Mouse (Mus musculus): ENCODE data around the gene Fam135a. TPM values are rescaled to one million over a fixed set of nuclear protein-coding genes. Genes with fewer than 3 reads are reported as not detected.

Fam135a gene
- polyA plus RNA-seq, 1 experiment, result 6.5 TPM

DNA sequence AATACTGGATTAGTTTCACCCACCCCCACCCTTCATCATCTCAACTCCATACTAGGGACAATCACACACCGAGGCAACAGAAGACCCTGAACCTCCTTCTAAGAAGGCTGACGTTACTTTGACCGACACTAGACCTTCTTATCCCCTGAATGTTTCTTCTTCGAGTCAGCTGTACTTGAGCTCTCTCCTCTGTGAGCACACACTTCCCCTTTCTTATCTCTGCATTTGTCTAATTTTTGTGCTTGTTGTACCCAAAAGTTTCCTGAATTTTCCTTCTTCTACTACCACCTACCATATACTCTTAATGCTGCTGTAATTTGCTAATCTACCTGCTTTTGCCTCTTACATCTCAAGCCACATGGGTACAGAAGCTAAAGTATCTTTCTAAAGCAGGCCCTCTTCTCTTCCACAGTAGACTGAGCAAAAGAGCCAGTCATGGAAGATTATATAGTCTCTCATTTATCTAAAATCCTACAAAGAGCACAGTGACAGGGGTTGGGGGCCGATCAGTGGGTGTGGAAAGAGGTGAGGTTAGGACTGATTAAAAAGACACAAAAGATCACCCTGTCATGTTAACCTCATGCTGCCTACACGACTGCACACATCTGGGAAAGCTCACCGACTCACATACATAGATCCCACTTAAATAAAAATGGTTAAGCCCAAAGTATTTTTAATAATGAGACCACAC lies 101.9 kb downstream of the Fam135a start:
- Histone ChIP-seq H3K79me2 (ENCODE audit: control insufficient read depth, insufficient read depth) (no peaks in the 10 kb centered on the region), H3K36me3 (ENCODE audit: control insufficient read depth, insufficient read depth) (no peaks in the 10 kb centered on the region), H3K27me3 (ENCODE audit: control insufficient read depth, insufficient read depth, insufficient read length) (no peaks in the 10 kb centered on the region), H3K4me2 (ENCODE audit: low read depth) (no peak overlapping the region), H3K4me3 (no peak overlapping the region), H3ac (ENCODE audit: control insufficient read depth, insufficient read length) (no peak overlapping the region)
- TF ChIP-seq CEBPB (IDR thresholded peaks at IDR 0.05; ENCODE audit: insufficient read depth, poor library complexity, severe bottlenecking) (no peak), MAX (IDR thresholded peaks at IDR 0.05; ENCODE audit: low read depth) (no peak), POLR2AphosphoS2 (IDR thresholded peaks at IDR 0.05; ENCODE audit: insufficient read length, low read depth) (no peak), MYOD1 (IDR thresholded peaks at IDR 0.05; ENCODE audit: control insufficient read depth in 1 of 3, insufficient read length in 2 of 3, low read depth in 2 of 3) (no peak), TCF12 (IDR thresholded peaks at IDR 0.05; ENCODE audit: insufficient read depth, poor library complexity, severe bottlenecking) (no peak), TCF3 (IDR thresholded peaks at IDR 0.05; ENCODE audit: insufficient read length, low read depth) (no peak), POLR2A (IDR thresholded peaks at IDR 0.05; ENCODE audit: insufficient read length, low read depth) (no peak), SRF (IDR thresholded peaks at IDR 0.05; ENCODE audit: control insufficient read depth, insufficient read length, low read depth) (no peak), REST (IDR thresholded peaks at IDR 0.05; ENCODE audit: insufficient read depth, insufficient read length) (no peak), E2F4 (IDR thresholded peaks at IDR 0.05; ENCODE audit: insufficient read depth) (no peak), MYOG (IDR thresholded peaks at IDR 0.05; ENCODE audit: control insufficient read depth in 1 of 3, insufficient read depth in 1 of 3, insufficient read length in 2 of 3, low read depth in 2 of 3) (no peak), USF1 (IDR thresholded peaks at IDR 0.05; ENCODE audit: low read depth) (no peak)

DNA sequence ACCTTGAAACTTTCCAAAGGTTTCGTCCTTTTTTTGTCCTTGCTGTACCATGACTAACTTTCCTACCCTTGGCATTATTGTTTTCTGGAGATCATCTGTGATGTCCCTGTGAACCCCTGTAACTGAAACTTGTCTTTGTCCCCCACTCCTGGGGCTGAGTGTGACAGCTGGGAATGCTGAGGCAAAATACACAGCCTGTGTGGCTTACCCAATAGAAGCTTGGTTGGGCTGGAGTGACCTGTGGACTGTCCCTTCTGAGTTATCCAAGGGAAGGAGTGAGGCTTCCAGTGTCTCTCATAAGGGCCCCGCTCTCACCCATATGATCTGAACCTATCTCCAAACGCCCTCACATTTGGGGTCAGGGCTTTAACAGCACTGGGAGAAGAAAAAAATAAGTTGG lies 102.6 kb downstream of the Fam135a start:
- Histone ChIP-seq H3K36me3 (ENCODE audit: control insufficient read depth, insufficient read depth) (no peaks in the 10 kb centered on the region), H3K4me2 (ENCODE audit: low read depth) (no peak overlapping the region), H3K79me2 (ENCODE audit: control insufficient read depth, insufficient read depth) (no peaks in the 10 kb centered on the region), H3K27me3 (ENCODE audit: control insufficient read depth, insufficient read depth, insufficient read length) (no peaks in the 10 kb centered on the region), H3K4me3 (no peak overlapping the region), H3ac (ENCODE audit: control insufficient read depth, insufficient read length) (no peak overlapping the region)
- TF ChIP-seq POLR2AphosphoS2 (IDR thresholded peaks at IDR 0.05; ENCODE audit: insufficient read length, low read depth) (no peak), E2F4 (IDR thresholded peaks at IDR 0.05; ENCODE audit: insufficient read depth) (no peak), REST (IDR thresholded peaks at IDR 0.05; ENCODE audit: insufficient read depth, insufficient read length) (no peak), MAX (IDR thresholded peaks at IDR 0.05; ENCODE audit: low read depth) (no peak), TCF3 (IDR thresholded peaks at IDR 0.05; ENCODE audit: insufficient read length, low read depth) (no peak), TCF12 (IDR thresholded peaks at IDR 0.05; ENCODE audit: insufficient read depth, poor library complexity, severe bottlenecking) (no peak), CEBPB (IDR thresholded peaks at IDR 0.05; ENCODE audit: insufficient read depth, poor library complexity, severe bottlenecking) (no peak), MYOG (IDR thresholded peaks at IDR 0.05; ENCODE audit: control insufficient read depth in 1 of 3, insufficient read depth in 1 of 3, insufficient read length in 2 of 3, low read depth in 2 of 3) (no peak), USF1 (IDR thresholded peaks at IDR 0.05; ENCODE audit: low read depth) (no peak), POLR2A (IDR thresholded peaks at IDR 0.05; ENCODE audit: insufficient read length, low read depth) (no peak), SRF (IDR thresholded peaks at IDR 0.05; ENCODE audit: control insufficient read depth, insufficient read length, low read depth) (no peak)

DNA sequence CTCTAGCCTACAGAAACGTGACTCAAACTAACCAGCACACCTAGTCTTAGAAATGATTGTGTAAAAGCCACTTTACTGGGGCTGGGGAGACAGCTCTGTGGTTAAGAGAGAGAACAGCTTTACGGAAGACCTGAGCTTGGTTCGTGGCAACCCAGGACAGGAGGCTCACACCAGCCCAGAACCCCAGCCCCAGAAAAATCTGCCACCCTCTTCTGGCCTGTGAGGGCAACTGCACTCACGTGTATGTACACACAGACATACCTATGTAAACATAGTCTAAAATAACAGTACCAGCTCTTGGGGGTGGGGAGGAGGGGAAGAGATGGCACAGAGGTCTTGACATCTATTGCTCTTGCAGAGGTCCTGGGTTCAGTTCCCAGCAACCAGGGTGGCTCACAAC lies 104.7 kb downstream of the Fam135a start:
- Histone ChIP-seq H3K4me3 (no peak overlapping the region), H3K27me3 (ENCODE audit: control insufficient read depth, insufficient read depth, insufficient read length) (no peaks in the 10 kb centered on the region), H3K36me3 (ENCODE audit: control insufficient read depth, insufficient read depth) (no peaks in the 10 kb centered on the region), H3ac (ENCODE audit: control insufficient read depth, insufficient read length) (no peak overlapping the region), H3K79me2 (ENCODE audit: control insufficient read depth, insufficient read depth) (no peaks in the 10 kb centered on the region), H3K4me2 (ENCODE audit: low read depth) (no peak overlapping the region)
- TF ChIP-seq MYOG (IDR thresholded peaks at IDR 0.05; ENCODE audit: control insufficient read depth in 1 of 3, insufficient read depth in 1 of 3, insufficient read length in 2 of 3, low read depth in 2 of 3) (no peak), E2F4 (IDR thresholded peaks at IDR 0.05; ENCODE audit: insufficient read depth) (no peak), SRF (IDR thresholded peaks at IDR 0.05; ENCODE audit: control insufficient read depth, insufficient read length, low read depth) (no peak), MYOD1 (IDR thresholded peaks at IDR 0.05; ENCODE audit: control insufficient read depth in 1 of 3, insufficient read length in 2 of 3, low read depth in 2 of 3) (no peak), TCF12 (IDR thresholded peaks at IDR 0.05; ENCODE audit: insufficient read depth, poor library complexity, severe bottlenecking) (no peak), USF1 (IDR thresholded peaks at IDR 0.05; ENCODE audit: low read depth) (no peak), CEBPB (IDR thresholded peaks at IDR 0.05; ENCODE audit: insufficient read depth, poor library complexity, severe bottlenecking) (no peak), POLR2A (IDR thresholded peaks at IDR 0.05; ENCODE audit: insufficient read length, low read depth) (no peak), TCF3 (IDR thresholded peaks at IDR 0.05; ENCODE audit: insufficient read length, low read depth) (no peak), POLR2AphosphoS2 (IDR thresholded peaks at IDR 0.05; ENCODE audit: insufficient read length, low read depth) (no peak)

DNA sequence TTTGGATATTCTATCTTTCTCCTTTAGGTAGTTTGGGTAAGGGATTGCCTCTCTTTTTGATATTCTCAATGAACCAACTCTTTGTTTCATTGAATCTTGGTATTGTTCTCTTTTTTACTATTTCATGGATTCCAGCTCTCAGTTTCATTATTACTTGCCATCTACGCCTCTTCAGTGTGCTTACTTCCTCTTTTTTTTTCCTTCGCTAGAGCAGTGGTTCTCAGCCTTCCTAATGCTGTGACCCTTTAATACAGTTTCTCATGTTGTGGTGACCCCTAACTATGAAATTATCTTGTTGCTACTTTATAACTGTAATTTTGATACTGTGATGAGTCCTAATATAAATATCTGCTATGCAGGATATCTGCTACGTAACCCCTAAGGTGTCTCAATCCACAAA lies 117.0 kb downstream of the Fam135a start:
- TF ChIP-seq TCF3 (IDR thresholded peaks at IDR 0.05; ENCODE audit: insufficient read length, low read depth), result no peak
- TF ChIP-seq MAX (IDR thresholded peaks at IDR 0.05; ENCODE audit: low read depth), result no peak
- no peak for TF ChIP-seq MYOG (IDR thresholded peaks at IDR 0.05; ENCODE audit: control insufficient read depth in 1 of 3, insufficient read depth in 1 of 3, insufficient read length in 2 of 3, low read depth in 2 of 3)
- no peak for TF ChIP-seq CEBPB (IDR thresholded peaks at IDR 0.05; ENCODE audit: insufficient read depth, poor library complexity, severe bottlenecking)
- TF ChIP-seq SRF (IDR thresholded peaks at IDR 0.05; ENCODE audit: control insufficient read depth, insufficient read length, low read depth), result no peak
- TF ChIP-seq POLR2AphosphoS2 (IDR thresholded peaks at IDR 0.05; ENCODE audit: insufficient read length, low read depth), result no peak
- TF ChIP-seq USF1 (IDR thresholded peaks at IDR 0.05; ENCODE audit: low read depth), result no peak
- no peak for TF ChIP-seq TCF12 (IDR thresholded peaks at IDR 0.05; ENCODE audit: insufficient read depth, poor library complexity, severe bottlenecking)
- TF ChIP-seq E2F4 (IDR thresholded peaks at IDR 0.05; ENCODE audit: insufficient read depth), result no peak
- TF ChIP-seq REST (IDR thresholded peaks at IDR 0.05; ENCODE audit: insufficient read depth, insufficient read length), result no peak
- Histone ChIP-seq H3K27me3 (ENCODE audit: control insufficient read depth, insufficient read depth, insufficient read length) (no peaks in the 10 kb centered on the region), H3K36me3 (ENCODE audit: control insufficient read depth, insufficient read depth) (no peaks in the 10 kb centered on the region), H3ac (ENCODE audit: control insufficient read depth, insufficient read length) (no peak overlapping the region), H3K79me2 (ENCODE audit: control insufficient read depth, insufficient read depth) (no peaks in the 10 kb centered on the region), H3K4me2 (ENCODE audit: low read depth) (no peak overlapping the region), H3K4me3 (no peak overlapping the region)
